Mouse (Mus musculus): ENCODE results near the gene Thrb.

The Thrb gene

DNA sequence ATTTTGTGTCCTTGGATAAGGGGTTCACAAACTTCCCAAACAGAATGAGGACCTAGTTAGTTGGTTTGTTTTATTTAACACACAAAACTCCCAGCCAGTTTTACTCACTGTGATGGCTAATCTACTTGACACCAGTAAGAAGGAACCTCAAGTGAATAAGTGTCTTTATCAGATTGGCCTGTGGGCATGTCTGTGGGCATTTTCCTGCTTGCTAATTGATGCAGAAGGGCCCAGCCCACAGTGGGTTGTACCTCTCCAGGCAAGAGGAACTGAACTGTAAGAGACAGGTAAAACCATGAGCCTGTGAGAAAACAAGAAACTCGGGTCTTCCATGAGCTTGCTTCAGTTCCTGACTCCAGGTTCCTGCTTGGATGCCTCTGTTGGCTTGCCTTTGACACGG lies 215.9 kb downstream of the Thrb start:
- no peak for DNase-seq (ENCODE audit: low spot score in 2 of 2)

DNA sequence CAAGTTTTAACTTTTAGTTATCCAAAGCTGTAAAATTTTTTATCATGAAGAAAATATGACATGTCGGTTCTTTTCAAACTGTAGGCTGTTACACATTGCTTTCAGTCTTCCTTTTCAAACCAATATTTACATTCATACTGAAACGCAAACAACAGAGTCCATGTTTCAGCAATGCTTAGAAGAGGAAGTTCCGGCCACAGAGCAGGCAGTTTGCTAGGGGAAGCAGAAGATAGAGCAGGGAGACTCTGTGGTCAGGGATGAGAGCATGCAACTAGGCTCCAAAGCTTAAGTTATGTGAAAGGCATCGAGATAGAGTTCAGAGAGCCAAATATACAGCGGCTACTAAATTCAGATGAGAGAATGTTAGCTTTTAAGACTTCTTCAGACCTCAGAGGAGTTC lies 219.4 kb downstream of the Thrb start:
- DNase-seq (ENCODE audit: low spot score in 2 of 2): no peak

DNA sequence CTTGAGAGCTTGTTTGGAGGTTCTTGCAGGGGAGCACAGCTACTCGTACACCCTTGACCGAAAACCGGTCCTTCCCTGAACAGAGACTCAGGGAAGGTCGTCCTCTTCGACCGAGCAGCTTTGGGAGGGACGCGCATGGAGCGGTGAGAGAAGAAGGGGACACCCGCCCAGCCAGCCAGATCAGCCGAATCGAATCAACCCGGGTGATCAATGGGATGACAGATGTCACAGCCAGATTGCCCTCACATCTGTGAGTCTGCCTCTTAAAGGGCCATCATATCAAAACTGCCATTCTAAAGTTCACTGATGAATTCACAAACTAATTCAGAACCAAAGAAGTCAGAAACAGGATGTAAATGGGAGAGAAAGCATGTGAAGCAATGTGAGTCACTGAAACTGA lies 224.8 kb downstream of the Thrb start:
- no peak for DNase-seq (ENCODE audit: low spot score in 2 of 2)

DNA sequence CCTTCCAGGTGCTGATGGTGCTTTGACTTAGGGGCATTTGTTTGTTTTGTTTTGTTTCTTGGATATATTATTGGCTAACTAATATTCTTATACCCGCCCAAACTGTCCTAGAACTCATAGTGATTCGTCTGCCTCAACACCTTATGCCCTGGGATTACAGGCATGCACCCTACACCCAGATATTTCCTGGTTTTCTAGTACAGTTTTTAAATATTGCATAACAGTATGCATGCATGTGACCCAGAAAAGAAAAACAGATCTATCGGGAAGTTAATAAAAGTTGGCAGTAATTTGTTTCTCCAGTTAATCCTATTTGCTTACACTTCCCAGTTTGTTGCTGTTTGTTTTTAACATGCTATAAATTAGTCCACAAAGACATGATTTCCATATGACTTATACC lies 225.3 kb downstream of the Thrb start:
- DNase-seq (ENCODE audit: low spot score in 2 of 2): no peak

DNA sequence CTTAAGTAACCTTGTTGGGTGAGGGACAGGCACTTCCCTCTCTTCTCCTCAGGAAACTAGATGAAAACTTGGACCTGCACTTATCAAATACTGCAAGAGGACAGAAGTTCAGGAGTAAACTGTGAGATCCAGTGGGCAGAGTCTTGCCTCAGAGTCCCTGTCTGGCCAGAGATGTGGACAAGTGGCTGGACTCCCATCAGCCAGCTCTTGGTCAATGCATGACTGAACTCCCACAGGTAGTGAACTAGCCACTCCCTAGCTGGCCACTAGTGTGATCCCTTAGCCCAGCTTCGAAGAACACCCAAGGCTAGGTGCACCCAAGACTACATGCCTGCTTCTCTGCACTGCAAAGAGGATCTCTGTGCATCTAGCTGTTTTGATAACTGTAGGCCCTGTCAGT lies 234.7 kb downstream of the Thrb start:
- no peak for DNase-seq (ENCODE audit: low spot score in 2 of 2)

DNA sequence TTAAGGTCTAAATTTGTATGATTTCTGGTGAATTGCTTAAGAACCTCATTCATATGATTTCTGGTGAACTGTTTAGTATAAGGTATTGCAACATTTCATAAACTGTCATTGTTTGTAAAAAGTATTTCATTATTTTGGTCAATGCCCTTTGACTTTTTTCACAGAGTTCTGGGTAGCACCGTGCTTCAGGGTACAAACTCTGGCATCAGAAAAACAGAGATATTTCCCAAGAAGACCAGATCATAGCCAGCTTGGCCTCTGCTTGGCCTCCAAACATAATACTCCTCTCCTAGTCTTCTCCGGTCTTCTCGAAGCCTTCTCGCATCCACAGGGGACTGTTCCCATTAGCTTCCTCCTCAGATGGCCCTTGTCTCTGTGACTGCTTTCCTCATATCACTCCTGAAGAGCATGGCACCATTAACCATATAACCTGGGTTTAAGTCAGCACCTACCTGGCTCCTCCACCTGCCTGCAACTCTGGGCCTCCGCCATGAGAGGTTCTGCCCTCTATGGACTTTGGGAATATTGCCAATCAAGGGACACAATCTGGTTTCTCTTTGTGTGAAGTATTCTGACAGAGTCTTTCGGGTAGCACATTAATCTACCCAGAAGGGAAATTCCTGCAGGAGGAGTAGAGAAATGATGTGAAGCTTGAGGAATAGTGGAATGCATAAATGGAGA lies 239.8 kb downstream of the Thrb start:
- DNase-seq (ENCODE audit: low spot score in 2 of 2): no peak

DNA sequence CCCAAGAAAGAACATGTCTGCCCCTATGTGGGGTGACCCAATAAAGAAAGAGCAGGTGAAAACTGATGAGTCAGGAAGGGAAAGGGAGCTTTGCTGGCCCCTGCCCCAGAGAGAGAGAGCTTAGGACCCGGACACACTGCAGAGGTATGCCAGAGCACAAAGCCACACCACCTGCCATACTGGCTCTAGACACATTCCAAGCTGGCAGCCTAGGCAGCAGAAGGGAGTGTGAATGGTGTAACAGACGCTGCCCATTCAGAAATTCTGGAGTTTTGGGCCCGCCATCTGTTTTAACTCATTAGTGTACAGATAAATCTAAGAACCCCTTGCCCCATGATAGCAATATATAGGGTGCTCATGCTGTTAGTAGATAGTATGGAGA lies 240.3 kb downstream of the Thrb start:
- no peak for DNase-seq (ENCODE audit: low spot score in 2 of 2)

DNA sequence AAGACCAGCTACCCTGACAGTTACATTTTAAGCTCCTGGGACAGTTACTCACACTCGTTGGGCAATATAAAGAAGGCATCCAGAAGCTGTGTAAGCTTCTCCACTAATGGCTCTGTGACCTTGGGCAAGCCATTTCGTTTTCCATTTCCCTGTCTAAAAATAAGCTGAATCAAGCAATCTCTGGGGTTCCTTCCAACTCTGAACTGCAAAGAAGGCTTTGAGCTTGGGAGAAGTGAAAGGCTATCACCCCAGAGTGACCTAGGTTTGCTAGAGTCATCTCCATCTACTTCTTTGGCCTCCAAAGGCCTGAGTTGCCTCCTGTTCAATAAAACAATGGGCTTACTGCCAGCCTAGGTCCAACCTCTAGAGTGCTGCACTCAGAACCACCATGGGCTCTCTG lies 242.4 kb downstream of the Thrb start:
- DNase-seq (ENCODE audit: low spot score in 2 of 2): no peak

DNA sequence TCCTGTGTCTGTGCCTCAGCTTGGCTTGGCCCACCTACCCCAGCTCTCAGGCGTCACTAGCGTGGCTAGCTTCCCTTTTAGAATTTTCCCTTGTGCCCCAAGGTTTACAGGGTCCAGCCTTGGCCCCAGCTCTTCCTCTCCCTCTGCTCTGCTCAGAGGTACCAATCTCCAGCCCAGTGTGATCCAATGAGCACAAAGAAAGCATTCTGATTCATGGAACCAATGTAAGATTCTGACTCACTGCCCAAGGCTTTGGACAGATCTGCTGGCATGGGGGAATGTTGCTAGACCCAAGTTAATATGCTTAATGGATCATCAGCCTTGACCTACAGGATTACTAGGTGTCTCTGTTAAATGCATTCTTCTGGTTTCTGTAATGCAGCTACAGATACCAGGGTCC lies 243.1 kb downstream of the Thrb start:
- no peak for DNase-seq (ENCODE audit: low spot score in 2 of 2)

DNA sequence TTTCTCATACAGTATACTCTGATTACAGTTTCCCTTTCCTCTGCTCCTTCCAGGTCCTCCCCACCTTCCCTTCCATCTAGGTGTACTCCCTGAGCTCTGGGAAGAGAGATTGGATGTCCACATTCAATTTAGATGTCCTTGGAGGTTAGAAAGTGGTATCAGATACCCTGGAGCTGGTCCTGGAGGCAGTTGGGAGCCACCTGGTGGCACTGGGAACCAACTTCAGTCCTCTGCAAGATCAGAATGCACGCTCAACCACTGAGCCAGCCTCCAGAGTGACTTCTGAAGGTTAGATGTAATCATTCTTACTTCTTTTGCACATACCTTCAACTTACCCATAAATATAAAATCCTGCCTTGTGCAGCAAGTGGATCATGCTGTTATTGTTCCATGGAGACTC lies 244.5 kb downstream of the Thrb start:
- DNase-seq (ENCODE audit: low spot score in 2 of 2): no peak

DNA sequence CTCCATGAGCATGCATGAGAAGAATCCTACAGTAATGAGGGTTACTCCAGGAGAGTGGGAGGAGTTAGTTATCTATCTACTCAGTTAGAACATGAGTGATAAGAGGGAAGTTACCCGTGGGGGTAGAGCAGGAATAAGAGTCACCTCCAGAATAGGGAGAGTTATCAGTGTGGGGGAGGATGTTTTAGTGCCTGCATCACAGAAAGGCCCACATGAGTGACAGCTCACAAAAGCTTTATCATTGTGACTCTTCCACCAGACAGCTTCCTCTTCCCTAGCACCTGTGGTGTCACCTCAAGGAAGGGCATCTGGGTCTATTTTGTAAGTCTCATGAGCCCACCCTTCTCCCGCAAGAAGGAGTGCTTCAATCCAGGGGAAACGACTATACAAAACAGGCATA lies 245.6 kb downstream of the Thrb start:
- no peak for DNase-seq (ENCODE audit: low spot score in 2 of 2)

DNA sequence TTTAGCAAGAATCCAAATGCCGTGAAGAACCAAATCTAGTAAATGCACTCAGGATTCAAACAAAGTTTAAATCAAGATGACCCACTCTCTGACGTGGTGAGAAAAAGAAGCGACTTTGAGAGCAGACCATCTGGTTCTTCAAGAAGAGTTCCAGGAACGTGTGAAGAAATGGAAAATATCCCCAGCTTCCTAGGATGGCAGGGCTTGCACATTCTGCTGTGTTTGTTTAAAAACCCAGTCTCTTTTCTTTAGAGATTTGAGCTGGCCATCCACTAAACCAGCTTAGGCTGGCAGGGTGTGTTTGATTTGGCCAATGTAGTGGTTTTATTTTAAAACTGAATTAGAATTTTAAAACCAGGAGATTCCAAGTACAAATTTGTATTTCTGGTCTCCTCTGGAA lies 246.9 kb downstream of the Thrb start:
- DNase-seq (ENCODE audit: low spot score in 2 of 2): no peak

DNA sequence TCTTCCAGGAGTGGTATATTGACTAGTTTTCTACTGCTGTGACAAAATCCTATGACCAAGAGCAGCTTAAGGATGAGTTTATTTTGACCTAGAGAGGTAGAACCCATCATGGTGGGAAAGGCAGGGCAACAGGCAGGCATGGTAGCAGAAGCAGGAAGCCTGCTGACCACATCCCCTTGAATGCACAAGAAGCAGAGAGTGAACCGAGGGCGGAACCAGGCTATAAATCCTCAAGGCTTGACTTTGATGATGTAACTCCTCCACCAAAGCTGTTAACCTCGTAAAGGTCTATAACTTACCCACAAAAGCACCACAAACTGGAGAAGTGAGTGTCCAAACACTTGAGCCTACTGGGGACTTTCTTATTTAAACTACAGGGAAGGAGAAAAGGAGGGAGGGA lies 251.1 kb downstream of the Thrb start:
- DNase-seq (ENCODE audit: low spot score in 2 of 2): no peak

DNA sequence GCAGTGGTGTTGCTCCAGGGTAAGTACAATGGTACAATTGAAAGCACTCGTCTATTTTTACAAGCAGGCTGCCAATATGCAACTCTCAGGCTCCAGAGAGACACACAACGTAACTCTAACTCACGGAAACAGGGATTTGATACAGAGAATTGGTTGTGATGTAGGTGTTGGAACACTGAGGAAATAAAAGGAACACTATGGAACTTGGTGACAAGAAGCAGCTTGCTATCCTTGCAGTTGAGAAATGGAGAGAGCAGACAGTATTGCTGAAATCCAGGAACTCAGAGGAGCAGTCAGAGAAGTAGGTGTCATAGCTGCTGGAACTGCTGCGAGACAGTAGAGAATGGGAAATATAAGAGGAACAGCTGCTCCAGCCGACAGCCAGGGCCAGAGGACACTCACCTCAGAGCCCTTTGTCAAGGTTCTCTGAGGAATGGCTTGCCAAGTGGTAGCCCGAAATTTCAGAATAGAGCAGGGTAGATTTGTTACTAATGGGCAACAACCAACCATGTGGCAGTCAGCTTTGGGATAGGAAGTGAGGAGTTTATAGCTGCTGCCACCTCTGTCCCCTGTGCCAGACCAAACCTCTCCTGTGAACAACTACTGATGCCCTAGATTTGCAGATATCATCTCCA lies 252.6 kb downstream of the Thrb start:
- no peak for DNase-seq (ENCODE audit: low spot score in 2 of 2)

DNA sequence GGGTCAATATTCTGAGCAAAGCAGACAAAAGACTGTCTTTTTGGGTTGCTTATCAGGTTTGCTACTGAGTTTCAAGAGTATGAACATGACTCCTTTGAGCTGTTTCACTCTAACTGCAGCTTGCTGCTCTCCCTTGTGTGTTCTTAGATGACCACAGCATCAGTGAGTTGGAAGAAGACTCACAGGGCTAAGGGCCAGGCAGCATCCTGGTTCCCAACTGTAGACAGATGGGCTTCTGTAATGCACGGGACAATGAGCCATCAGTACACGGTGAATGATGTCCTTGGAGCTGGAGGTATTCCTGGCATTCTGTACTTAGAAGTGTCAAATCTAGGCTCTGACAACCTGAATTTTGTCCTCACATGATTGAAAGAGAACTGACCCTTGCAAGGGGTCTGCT lies 255.5 kb downstream of the Thrb start:
- no peak for DNase-seq (ENCODE audit: low spot score in 2 of 2)

DNA sequence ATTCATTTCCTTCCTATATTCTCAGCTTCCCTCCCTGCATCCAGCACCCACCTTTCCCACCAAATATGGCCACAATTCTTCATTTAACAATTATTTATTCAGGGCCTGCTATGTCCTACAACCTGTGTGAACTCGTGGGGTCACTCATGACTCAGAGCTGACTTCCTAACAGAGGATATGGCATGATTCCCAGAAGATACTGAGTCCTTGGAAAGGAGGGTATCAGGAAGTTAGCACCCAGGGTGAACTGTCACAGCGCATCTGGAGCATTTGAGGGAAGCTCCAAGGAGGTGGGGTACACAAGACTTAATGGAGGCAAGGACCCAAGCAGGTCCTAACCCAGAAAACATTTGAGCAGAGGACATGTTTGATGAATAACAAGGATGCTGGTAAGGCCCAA lies 256.6 kb downstream of the Thrb start:
- DNase-seq (ENCODE audit: low spot score in 2 of 2): no peak

DNA sequence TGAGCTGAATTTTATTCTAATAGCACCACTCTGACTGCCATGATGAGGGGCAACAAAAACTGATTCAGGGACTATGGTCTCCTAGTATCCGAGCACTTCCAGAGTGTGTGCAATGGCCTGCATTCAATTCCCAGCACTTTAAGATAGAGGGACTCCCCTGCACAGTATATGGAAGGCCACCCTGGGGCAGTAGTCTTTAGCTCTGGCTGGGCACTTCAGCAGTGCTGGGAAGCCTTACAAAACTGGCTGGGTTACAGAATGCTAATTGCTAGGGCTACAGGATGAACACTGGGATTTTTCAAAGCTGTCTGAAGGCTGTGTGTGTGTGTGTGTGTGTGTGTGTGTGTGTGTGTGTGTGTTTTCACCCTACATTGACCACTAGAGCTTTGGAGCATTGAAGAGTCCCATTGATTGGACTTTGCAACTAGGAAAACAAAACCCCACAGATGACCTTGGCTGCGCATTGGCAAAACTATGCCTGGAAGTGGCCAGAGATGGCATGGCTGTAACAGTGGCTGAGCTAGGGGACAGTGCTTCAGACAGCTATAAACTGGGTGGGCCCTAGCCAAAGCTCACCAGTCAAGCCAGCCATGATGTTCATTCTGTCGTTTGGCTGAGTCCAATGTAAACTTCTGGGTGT lies 257.2 kb downstream of the Thrb start:
- DNase-seq (ENCODE audit: low spot score in 2 of 2): no peak

DNA sequence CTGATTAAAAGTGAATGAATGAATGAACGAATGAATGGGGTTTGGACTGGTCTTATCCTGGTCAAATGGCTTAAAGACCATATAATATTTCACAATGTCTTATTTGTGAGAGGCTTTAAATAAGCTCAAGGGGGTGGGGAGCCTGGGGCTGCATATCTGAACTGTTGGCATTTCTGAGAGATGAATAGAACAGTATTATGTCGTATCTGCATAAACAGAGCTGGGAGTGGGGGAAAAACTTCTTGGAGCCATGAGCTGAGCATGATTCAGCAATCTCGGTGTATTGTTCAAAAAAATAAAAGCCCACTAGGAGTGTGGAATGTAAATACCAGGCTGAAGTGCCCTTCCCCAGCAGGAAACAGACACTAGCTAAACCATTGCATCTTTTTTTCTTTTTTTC lies 257.8 kb downstream of the Thrb start:
- no peak for DNase-seq (ENCODE audit: low spot score in 2 of 2)

DNA sequence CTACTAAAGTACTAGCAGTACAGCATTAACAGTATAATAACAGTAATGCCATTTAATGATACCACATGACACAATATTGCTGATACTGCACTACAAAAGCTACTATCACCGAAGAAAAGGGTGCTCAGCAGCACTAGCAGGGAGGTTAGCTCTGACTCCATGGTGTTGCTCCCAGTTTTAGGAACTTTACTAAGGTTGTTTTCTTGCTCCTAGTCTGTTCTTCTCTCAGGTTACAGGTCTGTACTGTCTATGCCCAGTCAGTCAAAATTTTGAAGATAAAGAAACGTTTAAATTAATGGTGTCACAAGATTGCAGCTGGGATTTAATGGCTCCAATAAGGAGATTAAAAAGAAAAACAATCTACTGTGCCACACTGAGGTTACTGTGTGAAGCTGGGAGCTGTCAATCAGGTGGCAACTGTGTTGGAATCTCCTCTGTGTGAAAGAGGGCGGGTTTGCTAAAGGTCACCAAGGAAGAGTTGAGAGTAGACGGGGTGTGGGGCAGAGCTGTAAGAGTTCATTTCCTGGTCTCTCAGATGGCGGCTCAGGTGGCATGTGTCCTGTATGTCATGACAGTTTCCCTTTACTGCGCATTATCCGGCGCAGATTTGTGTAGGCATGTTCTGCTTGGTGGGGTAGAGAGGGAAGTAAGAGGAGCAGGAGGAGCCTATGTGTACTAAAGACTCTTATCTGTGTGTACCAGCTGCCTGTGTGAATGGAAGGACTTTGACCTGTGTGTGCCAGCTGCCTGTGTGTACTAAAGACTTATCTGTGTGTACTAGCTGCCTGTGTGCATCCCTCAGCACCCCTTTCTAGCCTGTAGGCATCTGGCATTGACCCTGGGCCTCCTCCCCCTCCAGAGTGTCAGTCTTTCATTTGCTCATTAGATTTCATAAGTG lies 263.0 kb downstream of the Thrb start:
- DNase-seq (ENCODE audit: low spot score in 2 of 2): peak in 1 of 2 experiments; percentile 2

DNA sequence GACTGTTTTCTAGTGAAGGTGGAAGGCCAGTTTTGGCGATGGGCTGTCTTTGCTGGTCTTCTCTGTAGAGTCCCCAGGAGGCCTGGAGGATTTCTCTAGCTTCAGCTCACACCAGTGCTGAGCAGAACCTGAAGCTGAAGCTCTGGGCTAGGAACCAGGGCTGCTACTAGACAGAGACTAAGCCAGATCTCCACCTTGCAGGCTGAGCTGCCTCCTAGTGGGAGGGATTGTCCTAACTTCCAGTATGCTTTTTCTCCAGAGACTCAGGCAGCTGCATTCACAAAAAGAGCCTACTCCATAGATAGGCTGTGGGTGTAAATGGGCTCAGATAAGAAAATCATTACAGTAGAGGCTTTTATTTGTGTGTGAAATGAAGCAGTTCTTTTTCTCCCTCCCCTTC lies 267.4 kb downstream of the Thrb start:
- peak; percentile 38 to 65 for DNase-seq (ENCODE audit: low spot score in 2 of 2)

DNA sequence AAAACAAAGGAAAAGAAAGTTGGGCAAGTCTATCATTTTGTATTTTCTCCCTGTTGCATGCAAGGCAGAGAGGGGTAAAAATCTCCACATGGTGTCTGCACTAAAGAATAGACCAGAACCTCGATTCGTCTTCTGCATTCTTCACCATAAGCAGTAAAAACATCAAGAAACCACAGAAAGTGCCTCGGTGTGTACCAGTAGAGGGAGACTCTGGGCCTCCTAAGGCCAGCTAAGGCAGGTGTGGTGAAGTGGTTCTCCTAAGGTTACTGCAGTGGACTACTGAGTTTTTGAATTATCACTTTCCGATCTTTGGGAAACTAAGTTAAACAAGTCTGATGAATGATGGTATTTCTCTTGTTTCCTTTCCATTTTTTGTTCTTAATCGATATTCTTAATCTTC lies 269.5 kb downstream of the Thrb start:
- peak in 1 of 2 experiments; percentile 1 for DNase-seq (ENCODE audit: low spot score in 2 of 2)

DNA sequence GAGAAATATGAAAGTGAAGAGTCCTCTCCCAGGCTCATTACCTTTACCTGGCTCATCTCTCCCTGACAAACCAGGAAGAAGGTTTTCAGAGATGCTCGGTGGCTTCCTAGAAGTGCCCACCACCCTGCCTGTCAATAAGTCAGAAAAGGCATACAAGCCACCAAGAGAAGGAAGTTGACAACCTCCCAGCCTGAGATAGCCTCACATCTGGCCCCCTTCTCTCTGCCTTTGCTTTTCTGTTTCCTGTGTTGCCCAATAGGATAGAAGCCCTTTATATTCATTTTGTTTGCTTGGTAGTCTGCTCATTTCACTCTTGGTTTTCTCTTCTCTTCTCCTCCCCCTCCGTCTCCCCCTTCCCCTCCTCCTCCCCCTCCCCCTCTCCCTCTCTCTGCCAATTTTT lies 273.4 kb downstream of the Thrb start:
- DNase-seq (ENCODE audit: low spot score in 2 of 2): no peak

Measured in frontal cortex, postnatal 10 days (tissue).